Comparison of ENCODE assay signal across 7 mouse cellular contexts in the genomic region with DNA sequence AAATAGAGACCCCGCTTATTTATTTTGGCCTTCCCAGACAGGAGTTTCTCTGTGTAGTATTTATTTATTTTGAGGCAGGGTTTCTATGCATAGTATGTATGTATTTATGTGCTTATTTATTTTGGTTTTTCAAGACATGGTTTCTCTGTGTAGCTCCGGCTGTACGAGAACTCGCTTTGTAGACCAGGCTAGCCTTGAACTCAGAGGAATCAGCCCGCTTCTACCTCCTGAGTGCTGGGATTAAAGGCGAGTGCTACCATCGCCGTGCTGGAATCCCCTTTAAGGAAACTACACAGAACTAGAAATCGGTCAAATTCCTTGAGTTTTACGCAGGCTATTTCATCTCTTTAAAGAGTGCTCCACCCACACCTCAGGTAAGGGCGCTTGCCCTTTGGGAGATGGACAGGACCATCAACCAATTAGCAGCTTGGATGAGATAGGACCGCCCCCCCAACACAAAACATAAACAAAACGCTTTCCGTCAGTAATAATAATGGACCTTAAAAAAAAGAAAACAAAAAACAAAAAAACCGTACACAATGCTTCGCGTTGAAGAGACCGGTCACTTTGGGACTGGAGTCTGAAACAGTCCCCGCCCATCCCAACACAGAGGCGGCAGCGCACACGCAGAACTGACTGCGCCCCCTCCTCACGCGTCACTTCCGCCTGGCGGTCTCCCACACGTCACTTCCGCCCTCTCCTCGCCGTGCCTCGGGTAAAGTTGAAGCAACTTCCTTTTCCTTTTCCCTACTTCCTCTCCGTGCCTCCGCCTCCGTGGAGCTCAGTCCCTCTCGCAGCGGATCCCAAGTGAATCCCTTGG. TPM values are rescaled to one million over a fixed set of nuclear protein-coding genes. Genes with fewer than 3 reads are reported as not detected.
DNase-seq lines count a peak whose midpoint lies in the region; ATAC-seq lines count a peak whose summit lies in the region.

Gene Rnf20, plus strand, starts transcription at position 688 of the 820 bp plus-strand sequence.

- peak; percentile 90 for ATAC-seq in inflammation-experienced regulatory T-cells, adult 6 months
- peak; percentile 95 for ATAC-seq in megakaryocyte-erythroid progenitor cell, adult 5-6 weeks (replicated peaks; ENCODE audit: low FRiP score, low TSS enrichment, poor library complexity, severe bottlenecking)

- peak; percentile 93 for DNase-seq in adrenal gland, adult 18-20 months (ENCODE audit: low spot score in 2 of 2)
- DNase-seq in embryo, embryonic 10.5 days (ENCODE audit: low spot score): peak; percentile 97
- peak; percentile 95 for DNase-seq in gastrocnemius, postnatal 14 days
- peak; percentile 97 for DNase-seq in left cerebral cortex, postnatal 10 days (ENCODE audit: extremely low spot score in 1 of 2, low spot score in 2 of 2)
- DNase-seq in right cerebral cortex, postnatal 4 days: peak; percentile 91

- intact Hi-C loops in gastrocnemius, postnatal 14 days (cut with DNase I; ENCODE audit: low total_unique reads): no loop called here
- intact Hi-C loops in left cerebral cortex, postnatal 10 days (cut with DNase I): no loop called here

RNA-seq across cellular contexts. Expression of gene Rnf20, which starts in this region (rescaled TPM):
- 10 to 100 TPM; 48.2 to 51.0 TPM for total RNA-seq in adrenal gland, adult 18-20 months (2021)
- 10 to 100 TPM; 27.7 to 28.6 TPM for total RNA-seq in gastrocnemius, postnatal 14 days (2021)
- 10 to 100 TPM; 45.3 to 59.2 (median 56.8) TPM for polyA plus RNA-seq in inflammation-experienced regulatory T-cells, adult 6 months (2017; shearing (Covaris generic))
- total RNA-seq in left cerebral cortex, postnatal 10 days (2021): 10 to 100 TPM; 70.9 to 73.0 TPM
- total RNA-seq in megakaryocyte-erythroid progenitor cell, adult 5-6 weeks (2014; fragmentation: Nextera tagmentation): 62.2 and 66.1 TPM in 2 replicates
- total RNA-seq in megakaryocyte-erythroid progenitor cell, adult 5-6 weeks (2017): 153 and 170 TPM in 2 replicates

Comparison
In these comparisons a context has a peak if more than half of its experiments do, and no peak if none do; other contexts are left out.
1. Peak in every context shown above with its lines: DNase-seq and ATAC-seq.